Mouse (Mus musculus) intestine, postnatal 0 days (tissue): Measurements from ENCODE around the gene Mov10. TPM values are rescaled to one million over a fixed set of nuclear protein-coding genes. Genes with fewer than 3 reads are reported as not detected.
A peak's percentile ranks its signal among the peaks of the same experiment; 100 is the strongest.

Experiments
- ATAC-seq: fragments of 200-750 bp; cut with Nextera tagmentation; 2 replicates; pipeline ENCODE4 v1.8.0; 2017; ENCODE audit warnings: mild to moderate bottlenecking, moderate TSS enrichment, moderate library complexity
- H3K27ac ChIP-seq: fragments of 300-500 bp; sonication (generic); 2 replicates; pipeline ENCODE4 v1.5.1; 2014; ENCODE audit warnings: mild to moderate bottlenecking, low read depth, low read length, moderate library complexity
- H3K27me3 ChIP-seq: fragments of 300-500 bp; sonication (generic); replicated peaks from 2 replicates; pipeline ENCODE4 v1.6.1; 2014; ENCODE audit warnings: low read length, mixed read lengths; ENCODE audit not compliant: control insufficient read depth, insufficient read depth
- H3K36me3 ChIP-seq: fragments of 300-500 bp; sonication (generic); 2 replicates; pipeline ENCODE4 v1.6.1; 2014; ENCODE audit warnings: mild to moderate bottlenecking, moderate library complexity; ENCODE audit not compliant: control insufficient read depth, insufficient read depth
- H3K4me1 ChIP-seq: fragments of 300-500 bp; sonication (generic); replicated peaks from 2 replicates; pipeline ENCODE4 v1.6.1; 2014; ENCODE audit warnings: antibody characterized with exemption, low read length, mixed read lengths; ENCODE audit not compliant: control insufficient read depth, insufficient read depth
- H3K4me2 ChIP-seq: fragments of 300-500 bp; sonication (generic); replicated peaks from 2 replicates; pipeline ENCODE4 v1.6.1; 2014; ENCODE audit warnings: low read depth, mild to moderate bottlenecking, moderate library complexity
- H3K4me3 ChIP-seq: fragments of 300-500 bp; sonication (generic); 2 replicates; pipeline ENCODE4 v1.5.1; 2014; ENCODE audit warnings: low read depth, low read length
- H3K9ac ChIP-seq: fragments of 300-500 bp; sonication (generic); 2 replicates; pipeline ENCODE4 v1.6.1; 2014; ENCODE audit warnings: mild to moderate bottlenecking, low read depth, low read length
- H3K9me3 ChIP-seq: fragments of 300-500 bp; sonication (generic); 2 replicates; pipeline ENCODE4 v1.6.1; 2016; ENCODE audit warnings: mixed run types; ENCODE audit not compliant: control insufficient read depth
- CTCF ChIP-seq: sonication (generic); IDR thresholded peaks from 2 replicates; pipeline ENCODE4 v1.5.1; 2016; ENCODE audit warnings: low read depth, mild to moderate bottlenecking, control low read depth, antibody characterized with exemption, moderate library complexity
- WGBS: fragments of 180-500 bp; shearing (Covaris S2); extraction: QIAGEN DNeasy Blood & Tissue Kit; methylation state at CpG from one replicate; pipeline ENCODE4 v1.1.7; 2014; 5-methylcytosine and 5-hydroxymethylcytosine counted together
- polyA plus RNA-seq: library from polyadenylated mRNA; unstranded; fragments of >200 nt; fragmentation: Nextera tagmentation; extraction: Ambion mirVana; gene quantifications from 2 replicates; pipeline ENCODE4 v1.2.1, GENCODE M21; 2015

Gene Mov10
- polyA plus RNA-seq, 1 experiment from 2014 or later: 144 TPM

GRCm38 (mm10) chr3:104780561-104781420, 37.6 kb downstream of the Mov10 start, which contains the start of gene Ppm1j:
Gene Ppm1j (plus strand): TSS chr3:104781056.
- Histone ChIP-seq H3K4me1 (peaks cover 15% of the 10 kb centered on the region), H3K9me3 (no peaks in the 10 kb centered on the region), H3K4me3 (peak within 1 kb of the TSS; percentile 56), H3K4me2 (peak within 1 kb of the TSS; percentile 99), H3K27me3 (peaks cover 46% of the 10 kb centered on the region), H3K27ac (peak within 1 kb of the TSS; percentile 37), H3K9ac (peak within 1 kb of the TSS; percentile 67), H3K36me3 (no peaks in the 10 kb centered on the region)
- no peak for TF ChIP-seq CTCF
- peak; percentile 67 for ATAC-seq
- WGBS: 1% methylated on average over 56 of the region's 56 CpGs

GRCm38 (mm10) chr3:104779949-104780348, 38.4 kb downstream of the Mov10 start:
- H3K4me2 ChIP-seq: no peak overlapping the region
- H3K36me3 ChIP-seq: no peaks in the 10 kb centered on the region
- peaks cover 46% of the 10 kb centered on the region for H3K27me3 ChIP-seq
- no peak overlapping the region for H3K9ac ChIP-seq
- no peak overlapping the region for H3K27ac ChIP-seq
- 2% methylated on average over 7 of the region's 7 CpGs for WGBS
- H3K4me1 ChIP-seq: peaks cover 15% of the 10 kb centered on the region
- TF ChIP-seq CTCF: peak; percentile 94
- no peak for ATAC-seq
- H3K9me3 ChIP-seq: no peaks in the 10 kb centered on the region
- no peak overlapping the region for H3K4me3 ChIP-seq

- no peak overlapping the region for H3K27ac ChIP-seq
- H3K36me3 ChIP-seq: no peaks in the 10 kb centered on the region
- no peak for ATAC-seq
- peak; percentile 69 for TF ChIP-seq CTCF
- no peaks in the 10 kb centered on the region for H3K9me3 ChIP-seq
- H3K4me2 ChIP-seq: peak overlapping the region; percentile 63
- WGBS: under 1% methylated on average over 20 of the region's 20 CpGs
- peaks cover 46% of the 10 kb centered on the region for H3K27me3 ChIP-seq
- no peak overlapping the region for H3K9ac ChIP-seq
- peaks cover 13% of the 10 kb centered on the region; the same call in 1 of the 2 replicates for H3K4me1 ChIP-seq
- H3K4me3 ChIP-seq: peak overlapping the region; percentile 40
Observed at GRCm38 (mm10) chr3:104777342-104777741, 41.0 kb downstream of the Mov10 start.

- no peaks in the 10 kb centered on the region for H3K9me3 ChIP-seq
Observed at GRCm38 (mm10) chr3:104773301-104773700, 45.1 kb downstream of the Mov10 start.

GRCm38 (mm10) chr3:104771460-104771859, 46.9 kb downstream of the Mov10 start:
- no peaks in the 10 kb centered on the region for H3K4me1 ChIP-seq
- H3K4me3 ChIP-seq: no peak overlapping the region
- no peak overlapping the region for H3K9ac ChIP-seq
- ATAC-seq: no peak
- H3K9me3 ChIP-seq: no peaks in the 10 kb centered on the region
- no peak overlapping the region for H3K4me2 ChIP-seq
- 59% methylated on average over 6 of the region's 6 CpGs for WGBS
- no peak overlapping the region for H3K27ac ChIP-seq
- peaks cover 5% of the 10 kb centered on the region for H3K27me3 ChIP-seq
- TF ChIP-seq CTCF: no peak
- H3K36me3 ChIP-seq: no peaks in the 10 kb centered on the region

More at GRCm38 (mm10) chr3:104773301-104773700, 45.1 kb downstream of the Mov10 start:
- Histone ChIP-seq H3K9ac (no peak overlapping the region), H3K27ac (no peak overlapping the region), H3K36me3 (no peaks in the 10 kb centered on the region), H3K27me3 (peaks cover 22% of the 10 kb centered on the region), H3K4me1 (no peaks in the 10 kb centered on the region), H3K4me3 (no peak overlapping the region), H3K4me2 (no peak overlapping the region)
- WGBS: 87% methylated on average over 7 of the region's 7 CpGs
- TF ChIP-seq CTCF: no peak
- ATAC-seq: no peak

- Histone ChIP-seq H3K9me3 (no peaks in the 10 kb centered on the region), H3K4me1 (no peaks in the 10 kb centered on the region), H3K4me3 (no peak overlapping the region), H3K27me3 (no peaks in the 10 kb centered on the region), H3K36me3 (no peaks in the 10 kb centered on the region), H3K4me2 (no peak overlapping the region), H3K27ac (no peak overlapping the region), H3K9ac (no peak overlapping the region)
- no peak for ATAC-seq
- 65% methylated on average over 3 of the region's 3 CpGs for WGBS
- TF ChIP-seq CTCF: no peak
Observed at GRCm38 (mm10) chr3:104770918-104771317, 47.4 kb downstream of the Mov10 start.
